Mouse (Mus musculus): ENCODE measurements around the gene Erc2. TPM values are rescaled to one million over a fixed set of nuclear protein-coding genes. Genes with fewer than 3 reads are reported as not detected.

Erc2 gene
- polyA plus RNA-seq, 1 experiment from 2014 or later: 69.7 TPM

DNA sequence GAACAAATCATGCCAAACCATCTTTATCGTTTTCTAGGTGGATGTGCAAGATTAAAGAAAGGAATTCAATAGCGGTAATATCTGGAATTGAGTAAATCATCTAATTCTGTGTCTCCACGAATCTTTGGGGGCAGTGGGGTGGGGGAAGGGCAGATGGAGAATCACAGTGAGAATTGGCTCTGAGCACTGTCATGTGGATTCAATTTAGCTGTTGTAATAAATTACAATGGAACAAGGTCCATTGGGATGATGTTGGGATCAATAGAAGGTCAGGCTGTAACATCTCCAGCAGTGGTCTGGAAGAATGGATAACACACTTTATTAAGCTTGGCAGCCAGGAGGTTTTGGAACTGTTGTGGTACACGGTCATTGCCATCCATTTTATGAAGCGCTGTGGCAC lies 363.0 kb downstream of the Erc2 start:
- Histone ChIP-seq H3K4me2 (replicated peaks) (no peak overlapping the region), H3K9me3 (no peaks in the 10 kb centered on the region), H3K27ac (replicated peaks) (no peak overlapping the region), H3K36me3 (no peaks in the 10 kb centered on the region), H3K9ac (replicated peaks) (no peak overlapping the region), H3K4me3 (no peak overlapping the region), H3K4me1 (no peaks in the 10 kb centered on the region), H3K27me3 (no peaks in the 10 kb centered on the region)
- no peak for ATAC-seq (replicated peaks)
- 84% methylated on average over 5 of the region's 5 CpGs for WGBS

GRCm38 (mm10) chr14:27987422-27987821 lies 365.2 kb downstream of the Erc2 start:
- no peaks in the 10 kb centered on the region for H3K27me3 ChIP-seq
- no peak overlapping the region for H3K4me3 ChIP-seq
- ATAC-seq (replicated peaks): no peak
- H3K36me3 ChIP-seq: no peaks in the 10 kb centered on the region
- no peaks in the 10 kb centered on the region for H3K4me1 ChIP-seq
- 87% methylated on average over 1 of the region's 1 CpGs for WGBS
- H3K4me2 ChIP-seq (replicated peaks): no peak overlapping the region
- H3K27ac ChIP-seq (replicated peaks): no peak overlapping the region
- no peaks in the 10 kb centered on the region for H3K9me3 ChIP-seq
- no peak overlapping the region for H3K9ac ChIP-seq (replicated peaks)

- H3K27ac ChIP-seq (replicated peaks): no peak overlapping the region
- ATAC-seq (replicated peaks): no peak
- H3K4me1 ChIP-seq: peaks cover 5% of the 10 kb centered on the region; the same call in 1 of the 2 replicates
- WGBS: 22% methylated on average over 3 of the region's 3 CpGs
- no peaks in the 10 kb centered on the region for H3K36me3 ChIP-seq
- no peak overlapping the region for H3K4me2 ChIP-seq (replicated peaks)
- no peak overlapping the region for H3K4me3 ChIP-seq
- H3K9me3 ChIP-seq: no peaks in the 10 kb centered on the region
- no peaks in the 10 kb centered on the region for H3K27me3 ChIP-seq
- no peak overlapping the region for H3K9ac ChIP-seq (replicated peaks)
These were observed 376.3 kb downstream of the Erc2 start for GRCm38 (mm10) chr14:27998551-27998950.

DNA sequence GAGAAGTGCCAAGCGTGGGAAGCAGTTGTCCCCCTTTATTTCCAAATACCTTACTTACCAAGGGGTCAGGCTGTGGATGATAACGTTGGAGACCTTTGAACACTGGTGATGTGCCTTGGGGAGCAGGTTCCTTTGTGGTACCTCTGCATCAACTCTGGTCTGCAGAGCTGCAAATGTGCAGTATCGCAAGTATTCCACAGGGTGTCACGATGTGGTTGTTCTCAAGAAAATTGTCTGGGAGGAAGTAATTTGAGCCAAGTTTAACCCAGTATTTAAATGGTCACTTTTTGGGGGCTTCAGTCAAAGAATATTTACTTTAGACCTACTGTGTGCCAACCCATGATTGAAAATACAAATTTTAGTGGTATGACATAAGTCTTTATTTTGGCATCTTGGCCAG lies 381.8 kb downstream of the Erc2 start:
- Histone ChIP-seq H3K4me1 (no peaks in the 10 kb centered on the region), H3K27ac (replicated peaks) (no peak overlapping the region), H3K9ac (replicated peaks) (no peak overlapping the region), H3K4me2 (replicated peaks) (no peak overlapping the region), H3K9me3 (no peaks in the 10 kb centered on the region), H3K4me3 (no peak overlapping the region), H3K27me3 (no peaks in the 10 kb centered on the region), H3K36me3 (no peaks in the 10 kb centered on the region)
- ATAC-seq (replicated peaks): no peak
- WGBS: 49% methylated on average over 4 of the region's 4 CpGs

GRCm38 (mm10) chr14:28010536-28011280 lies 388.5 kb downstream of the Erc2 start:
- H3K9me3 ChIP-seq: no peaks in the 10 kb centered on the region
- H3K9ac ChIP-seq (replicated peaks): no peak overlapping the region
- no peak overlapping the region for H3K4me3 ChIP-seq
- 0 out of 2 replicates have a peak, but pooled peaks cover 3% of the 10 kb centered on the region for H3K4me1 ChIP-seq
- H3K27me3 ChIP-seq: no peaks in the 10 kb centered on the region
- no peak overlapping the region for H3K4me2 ChIP-seq (replicated peaks)
- no peaks in the 10 kb centered on the region for H3K36me3 ChIP-seq
- 73% methylated on average over 10 of the region's 10 CpGs for WGBS
- ATAC-seq (replicated peaks): no peak
- H3K27ac ChIP-seq (replicated peaks): no peak overlapping the region

DNA sequence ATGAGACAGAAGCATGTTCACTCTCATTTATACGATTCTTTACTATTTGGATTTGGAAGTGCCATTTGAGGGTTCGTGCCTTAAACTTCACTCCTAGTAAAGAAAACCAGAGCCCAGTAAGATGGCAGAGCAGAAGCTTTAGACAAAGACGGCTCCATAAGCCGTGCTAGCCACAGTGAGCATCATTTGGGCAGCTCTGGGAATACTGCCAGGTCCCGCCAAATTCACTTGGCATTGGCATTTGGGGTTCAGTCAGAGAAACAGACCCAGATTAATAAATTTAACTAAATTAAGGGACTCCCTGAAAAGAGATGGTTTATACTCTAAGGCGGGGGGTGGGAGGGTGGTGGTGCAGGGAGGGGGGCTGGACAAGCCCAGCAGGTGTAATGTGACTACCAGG lies 401.0 kb downstream of the Erc2 start:
- H3K4me2 ChIP-seq (replicated peaks): no peak overlapping the region
- no peak overlapping the region for H3K27ac ChIP-seq (replicated peaks)
- no peaks in the 10 kb centered on the region for H3K27me3 ChIP-seq
- 32% methylated on average over 6 of the region's 6 CpGs for WGBS
- H3K4me3 ChIP-seq: no peak overlapping the region
- H3K9me3 ChIP-seq: no peaks in the 10 kb centered on the region
- no peaks in the 10 kb centered on the region for H3K36me3 ChIP-seq
- no peaks in the 10 kb centered on the region for H3K4me1 ChIP-seq
- 0 out of 2 replicates have a peak, but pooled peaks have one; percentile 57 for ATAC-seq (replicated peaks)
- H3K9ac ChIP-seq (replicated peaks): no peak overlapping the region

DNA sequence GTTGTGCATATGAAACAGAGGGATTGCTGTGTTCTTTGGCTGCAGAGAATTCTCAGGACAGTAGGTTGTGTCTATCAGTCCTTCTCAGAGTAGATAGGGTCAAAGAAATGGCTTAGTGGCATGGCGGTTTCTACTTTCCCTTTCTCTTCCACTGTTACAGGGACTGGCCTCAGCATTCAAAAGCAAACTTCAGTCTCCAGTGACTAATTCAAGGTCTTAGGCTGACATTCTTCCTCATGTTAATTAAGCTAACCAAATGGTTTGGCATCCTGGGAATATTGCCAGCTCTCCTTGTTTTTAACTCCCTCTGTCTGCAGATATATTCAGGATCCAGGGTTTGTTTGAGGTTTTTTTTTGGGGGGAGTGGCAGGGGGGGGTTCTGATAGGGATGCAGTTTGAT lies 408.6 kb downstream of the Erc2 start:
- Histone ChIP-seq H3K4me1 (peaks cover 3% of the 10 kb centered on the region), H3K4me3 (no peak overlapping the region), H3K4me2 (replicated peaks) (no peak overlapping the region), H3K9me3 (no peaks in the 10 kb centered on the region), H3K9ac (replicated peaks) (no peak overlapping the region), H3K27me3 (no peaks in the 10 kb centered on the region), H3K27ac (replicated peaks) (0 out of 2 replicates have a peak overlapping the region, but pooled peaks have one; percentile 31), H3K36me3 (no peaks in the 10 kb centered on the region)
- WGBS: 5% methylated on average over 1 of the region's 1 CpGs
- peak; percentile 51 for ATAC-seq (replicated peaks)

GRCm38 (mm10) chr14:28035013-28035412 lies 412.8 kb downstream of the Erc2 start:
- H3K4me3 ChIP-seq: no peak overlapping the region
- H3K27ac ChIP-seq (replicated peaks): no peak overlapping the region
- H3K4me1 ChIP-seq: peaks cover 3% of the 10 kb centered on the region
- H3K27me3 ChIP-seq: no peaks in the 10 kb centered on the region
- WGBS: 87% methylated on average over 2 of the region's 2 CpGs
- no peaks in the 10 kb centered on the region for H3K9me3 ChIP-seq
- H3K4me2 ChIP-seq (replicated peaks): no peak overlapping the region
- no peaks in the 10 kb centered on the region for H3K36me3 ChIP-seq
- H3K9ac ChIP-seq (replicated peaks): no peak overlapping the region
- no peak for ATAC-seq (replicated peaks)

DNA sequence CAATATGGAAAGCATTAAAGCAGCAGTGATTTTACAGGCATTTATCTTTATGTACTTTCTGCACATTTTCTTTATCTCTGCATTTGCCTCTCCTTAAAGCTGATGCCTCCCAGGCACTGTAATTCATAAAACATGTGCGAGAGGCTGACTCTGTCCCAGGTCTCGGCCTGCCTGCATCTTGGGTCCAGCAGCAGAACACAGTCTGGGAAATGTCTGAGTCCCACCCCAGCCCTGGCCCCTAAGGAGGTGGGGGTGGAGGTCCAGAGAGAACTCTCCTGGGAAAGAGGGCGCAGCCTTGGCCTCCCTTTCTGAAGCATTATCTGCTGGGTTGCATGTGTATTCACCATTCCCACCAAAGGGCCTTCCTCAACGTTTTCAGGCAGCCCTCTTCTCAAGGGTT lies 420.9 kb downstream of the Erc2 start:
- ATAC-seq (replicated peaks): no peak
- H3K4me1 ChIP-seq: peaks cover 8% of the 10 kb centered on the region
- H3K9ac ChIP-seq (replicated peaks): no peak overlapping the region
- 59% methylated on average over 4 of the region's 4 CpGs for WGBS
- 0 out of 2 replicates have a peak, but pooled peaks cover 3% of the 10 kb centered on the region for H3K36me3 ChIP-seq
- H3K4me3 ChIP-seq: no peak overlapping the region
- no peaks in the 10 kb centered on the region for H3K27me3 ChIP-seq
- no peaks in the 10 kb centered on the region for H3K9me3 ChIP-seq
- H3K27ac ChIP-seq (replicated peaks): 0 out of 2 replicates have a peak overlapping the region, but pooled peaks have one; percentile 5
- no peak overlapping the region for H3K4me2 ChIP-seq (replicated peaks)

GRCm38 (mm10) chr14:28051646-28052045 lies 429.4 kb downstream of the Erc2 start:
- Histone ChIP-seq H3K9ac (replicated peaks) (no peak overlapping the region), H3K4me2 (replicated peaks) (no peak overlapping the region), H3K4me1 (no peaks in the 10 kb centered on the region), H3K27ac (replicated peaks) (no peak overlapping the region), H3K36me3 (0 out of 2 replicates have a peak, but pooled peaks cover 3% of the 10 kb centered on the region), H3K9me3 (no peaks in the 10 kb centered on the region), H3K4me3 (no peak overlapping the region), H3K27me3 (no peaks in the 10 kb centered on the region)
- no peak for ATAC-seq (replicated peaks)
- WGBS: 90% methylated on average over 5 of the region's 5 CpGs

DNA sequence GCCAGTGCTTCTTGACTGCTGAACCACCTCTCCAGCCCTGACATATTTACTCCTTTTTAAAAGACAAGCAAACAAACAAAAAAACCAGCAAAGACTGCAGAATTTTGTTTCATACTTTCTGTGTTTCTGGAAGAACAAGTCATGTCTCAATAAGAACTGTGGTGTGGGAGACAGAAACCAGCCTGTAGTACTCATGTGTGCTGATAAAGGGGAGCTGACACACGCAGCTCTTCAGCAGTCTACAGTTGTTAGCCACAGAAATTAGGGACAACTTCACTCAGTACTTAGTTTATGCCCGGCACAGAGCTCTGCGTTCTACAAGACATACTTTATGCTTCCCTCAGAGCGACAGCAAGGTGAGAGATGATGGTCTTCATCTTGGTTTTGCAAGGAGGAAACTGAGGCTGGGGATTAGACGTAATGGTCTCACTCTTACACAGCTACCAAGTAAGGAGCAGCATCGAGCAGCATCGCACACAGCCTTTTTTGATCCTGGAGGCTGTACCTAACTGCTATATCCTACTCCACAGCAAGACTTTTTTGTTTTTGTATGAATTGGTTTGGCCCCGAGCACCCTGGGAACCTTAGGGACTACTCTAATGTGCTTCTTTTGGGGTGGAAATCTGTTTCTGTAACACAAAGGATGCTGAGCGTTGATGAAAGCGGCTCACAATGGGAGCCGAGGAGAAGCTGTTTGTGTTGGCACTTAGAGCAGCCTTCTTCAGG lies 435.1 kb downstream of the Erc2 start:
- Histone ChIP-seq H3K9me3 (no peaks in the 10 kb centered on the region), H3K36me3 (no peaks in the 10 kb centered on the region), H3K27me3 (no peaks in the 10 kb centered on the region), H3K9ac (replicated peaks) (no peak overlapping the region), H3K4me3 (no peak overlapping the region), H3K4me1 (peaks cover 14% of the 10 kb centered on the region), H3K27ac (replicated peaks) (peak overlapping the region; percentile 31), H3K4me2 (replicated peaks) (no peak overlapping the region)
- ATAC-seq (replicated peaks): peak; percentile 68
- 26% methylated on average over 11 of the region's 11 CpGs for WGBS

Data from forebrain, embryonic 15.5 days (tissue).